Mouse (Mus musculus): ENCODE data around the gene Prima1.

The Prima1 gene

DNA sequence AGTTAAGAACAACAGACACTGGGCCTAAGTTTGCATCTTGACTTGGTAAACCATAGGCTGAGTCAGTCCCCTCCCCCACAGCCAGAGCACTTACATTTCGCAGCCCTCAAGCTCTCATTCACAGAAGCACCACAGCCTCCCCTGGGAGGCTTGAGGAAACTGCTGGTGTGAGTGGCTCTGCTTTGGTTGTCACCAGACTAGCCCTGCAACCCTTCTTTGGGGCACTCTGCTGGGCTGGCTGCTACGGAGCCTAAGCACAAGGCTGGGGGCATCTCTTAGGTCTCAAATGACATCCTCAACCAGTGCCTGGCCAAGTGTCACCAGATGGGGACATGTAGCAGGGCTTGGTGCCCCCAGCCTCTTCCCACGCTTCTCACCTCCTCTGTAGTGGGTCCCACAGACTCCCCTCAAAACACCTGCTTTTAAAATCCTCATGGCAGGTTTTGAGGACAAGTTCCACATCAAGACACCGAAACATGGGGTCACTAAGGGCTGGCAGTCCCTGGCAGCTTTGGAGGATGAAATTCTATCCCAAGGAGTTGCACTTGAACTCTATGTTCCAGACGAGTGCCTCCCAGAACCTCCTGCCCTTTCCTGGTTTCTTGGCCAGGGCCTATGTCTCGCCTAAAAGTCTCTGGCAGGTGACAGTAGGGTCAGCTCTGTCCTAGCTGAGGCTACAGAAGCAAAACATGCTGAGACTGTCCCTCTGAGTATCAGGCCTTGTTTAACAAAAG, 25.9 kb downstream of the Prima1 start:
- DNase-seq: no peak

DNA sequence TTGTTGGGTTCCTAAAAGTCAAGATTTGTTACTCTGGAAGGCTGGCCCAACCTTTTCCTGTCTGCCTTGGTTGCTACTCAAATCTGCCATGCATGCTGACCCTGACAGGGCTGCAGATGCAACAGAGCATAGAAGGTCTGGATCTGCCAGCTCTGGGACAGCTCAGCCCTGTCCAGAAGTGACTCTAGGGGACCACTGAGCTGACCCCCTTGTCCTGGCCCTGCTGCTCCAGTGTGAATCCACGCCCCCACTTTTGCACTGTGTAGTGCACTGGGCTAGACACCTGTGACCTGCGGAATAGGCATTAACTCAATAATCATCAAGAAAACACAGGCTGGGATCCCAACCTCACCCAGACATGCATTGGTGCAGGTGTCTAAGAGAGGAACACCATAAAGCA, 27.2 kb downstream of the Prima1 start:
- no peak for DNase-seq

DNA sequence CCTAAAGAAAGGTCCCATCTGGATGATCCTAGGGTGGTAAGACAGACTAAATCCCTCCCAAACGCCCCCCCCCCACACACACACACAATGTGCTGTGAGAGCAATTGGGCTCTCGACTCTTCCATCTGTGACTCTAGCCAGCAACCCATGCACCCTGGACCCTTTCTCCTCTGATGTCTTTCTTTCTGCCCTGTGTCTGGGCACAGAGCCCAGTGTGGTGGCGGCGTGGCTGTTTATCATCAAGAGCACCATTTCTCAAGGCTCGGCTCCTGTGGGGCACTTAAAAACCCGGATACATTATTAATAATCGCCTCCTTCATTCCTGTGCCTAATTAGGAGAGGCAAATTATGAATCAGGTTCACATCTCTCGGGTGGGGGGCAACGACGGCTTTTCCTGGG, 27.7 kb downstream of the Prima1 start:
- DNase-seq: no peak

GRCm38 (mm10) chr12:103213591-103213990, 28.4 kb downstream of the Prima1 start:
- no peak for DNase-seq

GRCm38 (mm10) chr12:103211078-103211477, 30.9 kb downstream of the Prima1 start:
- no peak for DNase-seq

DNA sequence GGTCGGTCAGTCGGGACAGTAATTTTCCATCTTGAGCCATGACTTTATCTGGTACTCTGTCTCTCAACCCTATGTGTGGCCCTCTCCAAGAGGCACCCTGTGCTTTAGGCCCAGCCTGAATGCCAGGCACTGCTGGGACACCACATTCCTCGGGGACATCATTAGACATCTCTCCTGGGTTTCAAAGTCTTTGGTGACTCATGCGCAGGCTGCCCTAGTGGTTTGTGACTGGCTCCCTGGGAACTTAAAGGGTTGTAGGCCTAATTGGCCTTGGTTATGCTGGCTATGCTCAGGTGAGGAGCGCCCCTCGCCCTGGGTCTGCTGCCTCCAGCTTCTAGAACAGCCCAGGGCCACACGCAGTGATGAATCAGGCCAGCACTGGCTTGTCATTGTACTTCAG, 32.4 kb downstream of the Prima1 start:
- DNase-seq: no peak

DNA sequence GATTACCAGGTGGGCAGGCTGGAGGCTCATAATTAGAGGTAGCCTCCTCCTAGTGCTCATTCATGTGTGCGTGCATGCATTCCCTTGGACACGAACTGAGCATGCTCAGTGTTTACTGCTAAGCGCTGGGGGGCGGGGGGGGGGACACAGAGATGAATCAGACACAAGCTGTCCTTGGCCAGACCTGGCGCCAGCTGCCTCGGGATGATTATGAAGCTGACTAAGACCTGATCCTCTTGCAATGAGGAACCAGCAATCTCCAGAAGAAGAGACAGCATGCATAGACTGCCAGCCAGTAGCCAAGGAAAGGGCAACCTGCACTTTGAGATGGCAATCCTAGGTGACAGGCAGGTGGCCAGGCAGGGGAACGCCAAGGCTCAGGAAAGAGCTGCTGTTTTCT, 36.4 kb downstream of the Prima1 start:
- DNase-seq: no peak

GRCm38 (mm10) chr12:103202592-103203544, 39.1 kb downstream of the Prima1 start:
- no peak for DNase-seq

DNA sequence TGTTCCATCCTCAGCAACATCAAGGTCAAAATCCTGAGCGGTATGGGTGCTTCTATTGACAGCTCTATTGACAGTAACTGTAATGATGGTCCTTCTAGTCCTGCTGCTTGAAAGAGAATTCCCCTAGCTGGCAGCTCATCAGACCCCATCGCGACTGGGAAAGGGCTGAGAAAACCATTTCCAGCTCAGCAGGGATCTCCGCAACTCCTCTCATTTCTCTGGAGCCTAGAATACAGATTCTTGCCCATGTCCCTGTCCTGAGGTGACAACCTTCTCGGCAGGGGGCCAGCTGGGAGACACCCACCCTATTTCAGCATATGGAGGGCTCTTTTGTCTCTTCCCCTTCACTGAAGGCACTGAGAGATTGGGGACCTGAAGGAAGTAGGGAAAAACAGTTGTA, 49.0 kb downstream of the Prima1 start:
- no peak for DNase-seq

DNA sequence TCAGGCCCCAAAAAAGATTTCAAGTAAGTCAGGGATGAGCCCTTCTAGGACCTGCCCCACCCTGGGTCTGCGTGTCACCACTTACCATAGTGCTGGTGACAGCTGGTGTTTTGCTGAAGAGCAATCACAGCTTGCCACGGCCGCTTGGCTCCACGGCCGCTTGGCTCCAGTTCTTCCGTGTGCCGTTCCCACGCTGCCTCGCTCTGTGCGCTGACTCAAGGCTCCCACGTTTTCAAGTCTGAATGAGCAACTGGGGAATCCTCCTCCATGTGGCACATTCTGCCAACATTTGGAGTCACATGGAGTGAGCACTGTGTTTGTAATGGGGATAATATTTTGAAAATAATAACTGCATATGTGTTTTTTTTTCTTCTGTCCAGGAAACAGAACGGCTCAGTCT, 52.2 kb downstream of the Prima1 start:
- DNase-seq: no peak

DNA sequence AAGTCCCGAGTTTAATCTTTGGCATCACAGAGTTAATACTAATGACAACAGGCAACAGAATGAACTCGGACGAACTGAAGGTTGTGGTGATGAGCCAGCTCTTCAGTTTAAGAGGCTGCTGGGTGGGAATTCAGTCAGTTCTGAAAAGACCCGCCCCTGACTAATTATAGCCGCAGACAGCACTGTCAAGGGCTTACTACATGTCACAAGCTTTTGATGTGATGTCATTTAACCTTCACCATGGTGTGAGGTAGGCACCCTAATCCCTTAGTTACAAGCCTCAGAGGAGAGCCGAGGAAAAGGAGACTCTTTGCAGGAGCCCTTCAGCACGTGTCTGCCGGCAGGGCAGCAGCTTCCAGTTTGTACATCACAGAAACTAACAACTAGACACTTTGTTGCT, 53.7 kb downstream of the Prima1 start:
- no peak for DNase-seq

- peak; percentile 13 for DNase-seq
These were observed 54.9 kb downstream of the Prima1 start for GRCm38 (mm10) chr12:103187020-103187419.

GRCm38 (mm10) chr12:103183057-103183456, 58.9 kb downstream of the Prima1 start:
- DNase-seq: peak; percentile 12

DNA sequence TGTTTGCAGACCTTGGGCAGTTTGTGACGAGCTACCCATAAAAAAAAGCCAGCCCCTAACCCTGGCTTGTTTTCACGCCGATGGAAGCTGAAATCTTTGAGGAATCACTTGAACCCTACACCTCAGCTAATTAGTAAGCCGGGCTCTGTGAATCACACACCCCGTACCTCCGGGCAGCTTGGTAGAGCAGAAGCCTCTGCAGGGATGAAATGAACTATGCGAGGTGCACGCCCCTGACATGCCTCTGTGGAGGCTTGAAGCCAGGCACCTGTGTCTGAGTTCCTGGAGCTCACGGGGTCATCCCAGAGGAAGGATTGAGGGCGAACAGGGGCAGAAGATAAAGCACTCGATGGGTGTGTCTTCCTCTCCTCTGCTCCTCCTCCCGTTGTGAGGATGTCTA, 73.1 kb downstream of the Prima1 start:
- DNase-seq: no peak

GRCm38 (mm10) chr12:103164101-103165030, 77.6 kb downstream of the Prima1 start:
- DNase-seq: no peak

DNA sequence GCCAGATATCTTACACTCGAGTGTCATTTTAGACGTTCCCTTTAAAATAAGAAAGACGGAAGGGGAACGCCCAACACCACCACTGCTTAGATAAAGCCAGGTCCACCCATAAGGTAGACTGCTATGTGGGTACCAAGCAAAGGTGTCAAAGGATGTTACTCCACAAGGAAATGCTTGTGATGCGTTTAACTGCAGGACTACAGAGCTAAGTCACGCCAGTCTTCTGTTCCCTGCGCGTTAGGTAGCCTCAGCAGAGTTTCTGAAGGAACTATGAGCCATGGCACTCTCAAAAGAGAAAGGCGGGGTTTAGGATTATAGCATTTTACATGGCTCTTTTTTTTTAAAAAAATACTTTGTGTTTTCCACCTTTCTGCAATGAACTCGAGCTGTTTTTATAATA, 78.4 kb downstream of the Prima1 start:
- no peak for DNase-seq

DNA sequence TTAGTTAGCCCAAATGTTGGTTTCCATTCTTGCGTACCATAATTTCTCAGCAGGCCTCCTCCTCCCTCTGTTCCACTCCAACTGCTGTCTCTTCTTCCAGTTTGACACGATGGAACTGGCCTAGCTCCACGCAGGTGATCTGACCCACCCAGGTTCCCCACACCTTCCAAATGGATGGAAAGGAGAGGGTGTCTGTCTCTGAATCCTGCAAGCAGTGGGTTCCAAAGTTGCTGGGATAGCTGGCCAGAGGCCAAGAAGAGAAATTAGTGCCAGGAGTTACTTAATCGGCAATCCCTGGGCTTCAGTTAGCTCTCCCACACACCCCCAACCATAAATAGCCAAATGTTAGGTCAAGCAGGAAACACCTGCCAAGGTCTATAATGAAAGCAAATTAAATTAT, 81.2 kb downstream of the Prima1 start:
- no peak for DNase-seq

DNA sequence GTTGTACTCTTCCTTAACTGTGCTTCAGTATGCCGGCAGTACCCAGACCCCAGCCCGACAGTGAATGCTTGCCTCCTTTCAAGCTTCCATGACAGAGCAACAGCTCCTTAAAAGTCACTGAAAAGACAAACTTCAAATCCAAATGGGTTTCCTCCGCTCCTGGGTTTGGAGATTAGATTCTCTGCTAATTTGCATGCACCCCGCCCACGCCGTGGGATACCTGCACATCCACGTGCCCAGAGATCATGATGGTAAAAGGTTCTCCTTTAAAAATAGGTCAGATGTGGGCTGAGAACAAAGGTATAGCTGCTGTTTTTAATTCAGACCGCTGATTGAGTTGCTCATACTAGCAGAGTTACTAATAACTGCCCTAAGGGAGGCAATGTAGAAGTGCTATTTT, 82.9 kb downstream of the Prima1 start:
- no peak for DNase-seq

- no peak for DNase-seq
These were observed 84.6 kb downstream of the Prima1 start for GRCm38 (mm10) chr12:103157129-103157910.

DNA sequence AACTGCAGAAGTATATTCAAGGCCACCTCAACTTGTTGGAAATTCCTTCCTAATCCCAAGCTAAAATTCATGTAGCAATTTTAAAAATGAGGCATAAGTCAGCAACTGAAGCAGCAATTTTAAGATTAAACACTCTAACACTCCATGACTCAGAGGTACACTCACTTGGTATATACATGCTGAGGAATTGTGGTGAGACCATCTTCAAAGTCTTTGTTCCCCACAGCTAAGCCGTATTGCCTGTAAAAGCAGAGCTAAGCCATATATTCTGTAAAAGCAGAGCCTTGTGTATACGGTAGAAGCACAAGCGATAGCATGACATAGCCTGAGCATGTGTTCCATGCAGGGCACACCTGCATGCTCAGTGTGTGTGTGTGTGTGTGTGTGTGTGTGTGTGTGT, 86.5 kb downstream of the Prima1 start:
- no peak for DNase-seq

DNA sequence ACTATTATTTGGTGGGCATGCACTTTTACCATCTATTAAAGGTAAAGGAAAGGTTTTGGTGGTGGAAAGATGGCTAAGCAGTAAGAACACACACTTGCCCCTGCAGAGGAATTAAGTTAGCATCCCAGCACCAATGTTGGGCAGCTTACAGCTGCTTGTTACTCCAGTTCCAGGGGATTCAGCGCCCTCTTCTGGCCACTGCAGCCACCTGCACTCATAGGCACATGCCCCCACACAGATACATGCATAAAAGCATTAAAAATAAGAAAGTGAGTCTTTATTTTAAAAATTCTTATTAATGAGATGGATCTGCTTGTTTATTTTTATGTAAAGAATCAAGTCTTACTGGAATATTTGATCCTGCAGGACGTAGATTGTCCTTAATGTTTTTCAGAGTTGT, 87.0 kb downstream of the Prima1 start:
- no peak for DNase-seq

GRCm38 (mm10) chr12:103150247-103150646, 91.7 kb downstream of the Prima1 start:
- no peak for DNase-seq

All from lung, postnatal 36 days (tissue).